Mouse (Mus musculus): ENCODE measurements around the gene Cacnb2.

Cacnb2 gene

DNA sequence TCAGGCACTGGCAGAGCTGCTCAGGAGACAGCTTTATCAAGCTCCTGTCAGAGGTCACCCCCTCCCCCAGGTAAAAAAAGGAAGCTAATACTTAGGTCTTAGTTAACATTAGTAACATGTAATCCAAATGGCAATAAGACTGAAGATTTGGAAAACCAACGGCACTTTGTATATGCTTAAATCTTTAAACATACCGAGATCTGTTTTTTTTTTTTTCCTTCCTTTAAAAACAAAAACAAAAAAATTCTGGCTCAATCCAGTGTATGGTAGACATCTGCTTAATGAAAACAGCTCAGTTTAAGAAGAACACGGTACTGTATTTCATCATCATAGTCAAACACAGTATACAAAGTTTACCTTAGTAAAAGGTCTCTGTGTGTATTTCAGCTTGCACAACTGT is at the start of gene Cacnb2:
Gene Cacnb2 (plus strand): TSS at position 301 of the 400 bp plus-strand sequence.
- no peak for DNase-seq (ENCODE audit: low spot score)

DNA sequence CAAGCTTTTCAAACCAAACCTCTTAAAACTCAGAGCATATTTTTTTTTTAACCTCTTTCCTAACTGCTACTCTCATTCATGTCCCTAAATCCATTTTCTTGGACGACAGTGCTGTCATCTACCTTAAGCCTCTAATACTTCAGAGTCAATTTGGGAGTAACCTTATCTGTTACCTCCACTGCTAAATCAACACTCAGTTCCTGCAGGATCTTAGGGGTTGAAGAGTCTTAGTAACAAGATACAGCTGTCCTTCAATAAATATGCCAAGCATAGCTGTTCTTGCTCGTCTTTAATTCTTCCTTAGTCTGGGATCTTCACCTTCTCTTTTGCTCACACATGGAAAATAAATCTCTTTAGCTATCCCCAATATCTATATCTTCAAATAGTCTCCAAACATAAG is 34.9 kb upstream of the Cacnb2 start:
- DNase-seq (ENCODE audit: low spot score), result no peak

DNA sequence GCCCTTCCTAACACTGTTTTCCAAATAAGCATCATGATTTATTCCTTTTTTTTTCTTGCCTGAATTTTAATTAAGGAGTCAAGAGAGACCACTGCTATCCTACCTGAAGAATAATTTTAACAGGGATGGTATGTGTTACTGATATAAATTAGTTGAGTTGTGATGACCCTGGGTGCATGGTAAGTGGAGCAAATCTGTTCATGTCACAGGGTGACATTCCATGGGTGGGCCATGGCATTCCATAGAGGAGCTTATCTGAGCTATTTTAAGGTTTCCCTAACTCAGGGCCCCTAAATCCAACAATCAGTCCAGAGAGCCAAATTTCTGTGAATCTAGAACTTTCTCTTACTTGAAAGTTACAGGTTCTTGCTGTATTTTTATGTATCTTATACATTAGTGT is 31.6 kb upstream of the Cacnb2 start:
- DNase-seq (ENCODE audit: low spot score), result no peak

DNA sequence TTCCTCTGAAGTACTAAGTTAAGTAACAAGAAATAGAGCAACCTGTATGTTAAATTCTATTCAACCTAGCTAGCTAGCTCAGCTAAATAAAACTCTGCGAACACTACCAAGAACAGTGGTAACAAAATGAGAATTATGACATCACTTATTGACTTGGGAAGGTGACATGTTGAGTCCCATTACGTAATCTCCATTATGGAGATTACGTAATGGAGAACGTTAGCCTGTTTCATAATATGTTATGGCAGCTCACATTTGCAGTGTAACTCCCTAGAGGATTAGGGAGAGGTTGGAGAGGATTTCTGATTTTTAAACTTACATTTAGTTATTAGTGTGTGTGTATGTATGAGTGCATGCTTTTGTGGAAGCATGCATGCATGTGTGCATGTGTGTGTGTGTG is 13.3 kb upstream of the Cacnb2 start:
- DNase-seq (ENCODE audit: low spot score), result no peak

DNA sequence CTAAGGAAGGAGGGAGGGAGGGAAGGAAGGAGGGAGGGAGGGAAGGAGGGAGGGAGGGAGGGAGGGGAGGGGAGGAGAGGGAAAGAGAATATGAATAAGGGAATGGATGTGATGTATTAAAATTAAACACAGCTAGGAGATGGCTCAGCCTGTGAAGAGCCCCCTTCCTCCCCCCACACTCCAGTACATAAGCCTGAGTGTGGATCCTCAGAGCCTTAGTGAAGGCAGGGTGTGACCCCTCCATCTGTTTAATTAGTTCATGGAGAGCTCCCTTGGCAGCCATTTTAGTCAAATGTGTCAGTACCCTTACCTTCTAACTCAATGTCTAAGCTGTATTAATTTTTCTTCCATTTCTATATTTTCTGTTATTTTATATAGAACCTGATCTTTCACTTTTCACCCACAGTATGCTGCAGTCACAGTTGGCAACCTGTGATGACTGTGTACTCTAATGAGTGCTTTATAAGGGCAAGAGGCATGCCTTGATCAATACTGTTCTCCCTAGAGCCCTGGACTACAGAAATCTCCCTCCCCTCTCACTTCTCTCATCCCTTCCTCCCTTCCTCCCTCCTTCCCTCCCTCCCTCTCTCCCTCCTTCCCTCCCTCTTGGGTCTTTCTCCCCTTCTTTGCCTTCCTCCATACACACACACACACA is 4.9 kb upstream of the Cacnb2 start:
- DNase-seq (ENCODE audit: low spot score), result no peak

DNA sequence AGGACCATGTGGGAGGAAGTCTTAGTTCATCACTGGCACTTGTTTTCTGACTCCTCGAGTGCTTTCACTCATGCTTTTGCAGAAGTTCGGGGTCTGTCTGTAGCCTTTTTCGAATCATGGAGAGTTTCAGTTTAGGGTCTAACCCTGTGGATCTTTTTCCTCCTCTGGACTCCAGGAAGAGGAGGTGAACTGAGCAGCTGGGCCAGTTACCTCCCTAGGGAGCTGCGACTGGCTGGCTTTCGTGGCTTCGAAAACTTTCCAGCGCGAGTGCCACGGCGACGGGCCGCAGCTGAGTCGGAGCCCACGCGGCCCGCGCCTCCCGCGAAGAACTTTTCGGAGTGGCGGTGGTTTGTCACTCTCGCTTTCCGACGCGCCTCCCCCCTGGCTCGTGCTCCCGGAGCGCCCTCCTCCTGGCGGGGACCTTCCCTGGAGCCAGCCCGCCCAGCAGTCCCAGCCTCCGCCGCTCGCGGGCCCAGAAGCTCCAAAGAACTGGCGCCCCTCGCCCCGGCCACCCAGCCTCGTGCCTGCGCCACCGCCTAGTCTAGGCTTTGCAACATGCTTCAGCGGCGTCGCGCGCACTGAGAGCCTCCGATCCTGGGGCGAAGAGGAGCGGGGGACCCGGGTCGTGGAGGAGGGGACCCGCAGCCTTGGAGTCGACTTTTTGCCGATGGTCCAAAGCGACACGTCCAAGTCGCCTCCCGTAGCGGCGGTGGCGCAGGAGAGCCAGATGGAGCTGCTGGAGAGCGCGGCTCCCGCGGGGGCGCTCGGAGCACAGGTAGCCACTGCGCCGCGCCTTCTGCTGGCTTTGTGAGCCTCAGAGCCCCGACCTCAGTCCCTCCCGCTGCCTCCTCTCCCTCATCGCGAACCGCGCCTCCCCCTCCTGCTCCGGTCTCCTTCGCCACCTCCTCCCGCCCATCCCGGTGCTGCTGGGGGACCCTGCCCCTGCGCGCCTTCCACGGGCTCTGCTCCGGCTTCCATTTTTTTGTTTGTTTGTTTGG is 1.2 kb downstream of the Cacnb2 start:
- peak; percentile 41 for DNase-seq (ENCODE audit: low spot score)

DNA sequence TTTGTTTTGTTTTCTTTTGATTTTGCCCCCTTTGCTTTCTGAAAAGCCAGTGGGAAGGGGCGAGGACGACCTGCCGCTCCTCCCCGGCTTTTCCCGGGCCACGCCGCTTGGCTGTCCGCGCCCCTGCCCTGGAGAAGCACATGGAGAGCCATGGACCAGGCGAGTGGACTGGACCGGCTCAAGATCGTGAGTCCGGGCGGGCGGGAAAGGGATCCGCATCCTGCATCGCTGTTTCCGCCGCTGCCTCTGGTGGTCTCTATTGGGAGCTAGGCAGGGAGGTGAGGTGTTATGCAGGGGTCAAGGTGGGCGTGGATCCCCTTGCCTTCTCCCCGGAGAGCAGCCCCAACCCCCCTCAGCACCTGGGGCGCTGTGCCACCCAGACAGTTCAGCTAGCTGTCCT is 1.9 kb downstream of the Cacnb2 start:
- peak; percentile 25 for DNase-seq (ENCODE audit: low spot score)

DNA sequence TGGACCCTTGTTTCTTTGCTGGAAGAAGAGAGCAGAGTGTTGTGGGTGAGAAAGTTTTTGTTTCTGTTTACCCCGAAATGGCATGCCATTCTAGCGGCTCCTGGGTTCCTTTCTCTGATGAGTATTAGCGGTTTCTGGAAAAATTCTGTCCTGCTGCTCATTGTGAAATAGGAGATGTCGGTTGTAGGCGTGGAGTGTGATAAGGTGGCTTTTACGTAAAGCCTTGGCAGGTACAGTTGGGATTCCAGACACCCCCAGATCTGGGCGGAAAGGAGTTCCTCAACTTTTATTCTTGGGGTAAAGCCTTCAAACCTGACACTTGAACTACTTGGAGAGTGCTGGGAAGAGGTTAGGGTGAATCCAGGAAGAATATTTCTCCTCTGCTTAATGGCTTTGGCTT is 2.3 kb downstream of the Cacnb2 start:
- no peak for DNase-seq (ENCODE audit: low spot score)

DNA sequence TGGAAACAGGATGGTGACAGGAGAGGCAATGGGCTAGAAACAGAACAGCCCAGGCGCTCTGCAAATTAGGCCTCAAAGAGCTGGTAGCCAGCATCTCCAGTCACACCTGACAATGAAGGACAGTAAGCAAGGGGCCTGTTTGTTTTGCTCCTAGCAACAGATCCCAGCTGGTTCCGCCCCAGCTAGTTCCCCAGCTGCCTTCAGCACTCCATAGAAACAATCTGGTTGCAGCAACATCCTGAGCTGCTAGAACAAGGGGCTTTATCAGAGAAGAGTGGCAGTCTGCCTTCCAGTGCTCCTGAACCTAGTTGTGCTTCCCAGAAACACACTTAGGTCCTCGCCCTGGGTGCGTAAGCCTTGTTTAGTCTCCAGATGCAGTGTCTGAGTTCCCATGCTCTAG is 5.7 kb downstream of the Cacnb2 start:
- DNase-seq (ENCODE audit: low spot score), result no peak

DNA sequence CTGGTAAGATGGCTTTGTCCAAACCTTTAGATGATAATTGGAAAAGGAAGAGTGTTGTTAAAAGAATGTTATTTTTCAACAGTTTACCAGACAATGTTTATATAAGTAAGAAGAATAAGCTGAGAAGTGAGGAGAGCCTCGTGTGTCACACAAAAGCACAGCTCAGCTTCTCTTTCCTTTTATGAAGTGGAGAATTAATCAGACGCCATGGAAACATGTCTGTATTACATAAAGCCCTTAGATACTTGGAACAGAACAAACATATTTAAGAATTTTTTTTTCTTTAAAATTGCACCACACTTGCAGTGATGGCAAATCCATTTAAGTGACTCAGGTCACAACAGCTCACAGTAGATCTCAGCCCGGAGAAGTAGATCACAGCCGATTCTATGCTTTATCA is 9.8 kb downstream of the Cacnb2 start:
- no peak for DNase-seq (ENCODE audit: low spot score)

DNA sequence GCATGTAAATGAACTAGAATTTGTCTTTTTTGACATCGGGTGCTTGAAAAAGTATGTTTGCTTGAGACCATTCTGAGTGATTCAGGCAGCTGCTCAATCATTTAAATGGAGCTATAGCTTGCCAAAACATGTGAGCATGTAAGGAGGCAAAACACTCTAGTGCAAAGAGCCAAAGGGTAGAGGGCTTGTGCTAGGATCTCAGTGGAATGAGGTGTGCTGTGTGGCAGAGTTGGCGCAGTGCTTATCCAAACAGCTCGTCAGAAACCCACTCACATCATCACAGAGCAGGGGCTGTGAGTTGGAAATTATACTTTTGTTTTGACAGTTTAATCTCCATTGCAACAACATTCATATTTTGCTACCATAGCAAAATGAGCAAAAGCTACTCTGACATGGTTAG is 13.5 kb downstream of the Cacnb2 start:
- DNase-seq (ENCODE audit: low spot score), result no peak

DNA sequence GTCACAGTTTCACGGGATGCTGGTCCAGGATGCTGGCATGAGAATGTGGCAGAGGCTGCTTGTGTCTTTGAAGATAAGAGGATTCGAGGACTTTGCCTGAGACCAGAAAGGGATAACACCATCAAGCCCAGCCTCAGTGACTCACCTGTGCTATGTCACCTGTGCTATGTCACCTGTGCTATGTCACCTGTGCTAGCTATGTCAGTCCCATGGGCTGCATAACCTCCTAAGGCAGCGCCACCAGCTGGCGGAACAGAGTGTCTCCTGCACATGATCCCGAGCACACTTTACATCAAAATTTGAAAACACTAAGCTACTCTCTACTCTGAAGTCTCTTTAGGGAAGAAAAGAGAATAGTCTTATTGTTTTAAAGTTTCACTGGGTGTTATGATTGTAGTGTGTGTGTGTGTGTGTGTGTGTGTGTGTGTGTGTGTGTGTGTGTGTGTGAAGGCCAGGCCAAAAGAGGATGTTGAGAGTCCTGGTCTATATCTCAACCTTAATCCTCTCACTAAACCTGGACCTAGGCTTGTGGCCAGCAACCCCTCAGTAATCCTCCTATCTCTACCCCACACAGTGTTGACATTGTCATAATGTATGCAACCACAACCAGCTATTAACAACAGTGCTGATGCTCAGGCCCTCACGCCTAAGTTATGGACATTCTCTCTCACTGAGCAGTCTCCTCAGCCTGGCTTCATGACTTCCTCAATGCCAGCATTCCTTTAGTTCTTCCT is 17.4 kb downstream of the Cacnb2 start:
- no peak for DNase-seq (ENCODE audit: low spot score)

DNA sequence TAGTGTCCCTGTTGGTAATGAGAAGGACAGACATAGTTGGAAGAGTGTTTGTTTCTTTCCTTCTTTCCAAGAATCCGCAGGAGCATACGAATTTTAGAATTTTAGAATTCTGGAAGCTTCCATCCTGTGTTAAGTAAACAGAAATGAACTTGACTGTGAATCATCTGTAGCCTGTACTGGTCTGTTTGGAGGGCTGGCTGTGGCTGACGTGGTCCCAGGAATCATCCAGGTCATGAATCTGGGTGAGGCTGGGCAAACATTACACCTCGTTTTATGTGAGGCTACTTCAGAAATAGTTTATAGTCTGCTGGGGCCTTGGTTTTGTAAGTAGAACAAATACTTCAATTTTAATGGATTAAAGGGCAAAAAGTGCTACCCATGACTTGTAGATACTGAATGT is 18.0 kb downstream of the Cacnb2 start:
- no peak for DNase-seq (ENCODE audit: low spot score)

DNA sequence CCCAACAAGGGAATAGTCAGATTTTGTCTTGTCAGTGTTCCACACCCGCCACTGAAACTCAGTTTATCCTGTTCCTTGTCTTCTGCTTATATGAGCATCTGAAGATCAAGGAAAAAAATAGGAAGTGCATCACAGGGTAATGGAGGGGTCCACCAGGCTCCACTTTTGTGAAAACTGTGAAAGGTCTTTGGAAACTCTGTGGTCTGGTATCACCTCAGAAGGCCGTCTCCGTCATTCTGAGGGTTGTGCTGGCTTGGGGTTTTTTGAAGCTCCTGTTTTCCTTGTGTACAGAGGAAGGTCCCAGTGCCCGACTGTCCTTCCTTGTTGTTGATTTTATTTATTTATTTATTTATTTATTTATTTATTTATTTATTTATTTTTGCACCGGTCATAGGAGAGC is 20.9 kb downstream of the Cacnb2 start:
- no peak for DNase-seq (ENCODE audit: low spot score)

DNA sequence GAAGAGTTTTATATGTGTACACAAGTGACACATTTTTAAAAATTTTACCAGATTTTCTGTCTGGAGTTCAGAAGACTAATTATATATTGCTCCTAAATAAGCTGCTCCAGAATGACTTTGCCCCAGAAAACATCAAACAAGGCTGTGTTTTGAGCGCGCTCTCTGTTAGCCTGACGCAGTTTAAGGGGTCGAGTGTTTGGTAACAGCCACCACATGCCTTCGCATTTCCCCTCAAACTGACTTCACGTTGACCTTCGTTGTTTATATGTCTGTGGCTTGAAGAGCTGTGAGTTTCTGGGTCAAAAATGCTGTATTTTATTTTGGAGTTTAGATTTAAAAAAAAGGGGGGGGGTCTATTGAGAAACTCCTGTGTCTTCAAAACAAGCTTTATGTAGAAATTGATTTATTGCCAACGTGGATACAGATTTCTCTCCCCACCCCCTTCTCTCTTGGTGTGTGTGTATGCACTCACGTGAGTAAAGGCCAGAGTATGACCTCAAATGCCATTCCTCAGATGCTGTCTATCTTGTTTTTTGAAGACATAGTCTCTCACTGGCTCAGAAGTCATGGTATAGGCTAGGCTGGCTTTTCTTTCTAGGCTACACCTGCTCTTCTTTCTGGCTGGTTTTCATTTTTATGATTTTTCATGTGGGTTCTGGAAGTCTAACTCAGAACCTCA is 27.1 kb downstream of the Cacnb2 start:
- no peak for DNase-seq (ENCODE audit: low spot score)

DNA sequence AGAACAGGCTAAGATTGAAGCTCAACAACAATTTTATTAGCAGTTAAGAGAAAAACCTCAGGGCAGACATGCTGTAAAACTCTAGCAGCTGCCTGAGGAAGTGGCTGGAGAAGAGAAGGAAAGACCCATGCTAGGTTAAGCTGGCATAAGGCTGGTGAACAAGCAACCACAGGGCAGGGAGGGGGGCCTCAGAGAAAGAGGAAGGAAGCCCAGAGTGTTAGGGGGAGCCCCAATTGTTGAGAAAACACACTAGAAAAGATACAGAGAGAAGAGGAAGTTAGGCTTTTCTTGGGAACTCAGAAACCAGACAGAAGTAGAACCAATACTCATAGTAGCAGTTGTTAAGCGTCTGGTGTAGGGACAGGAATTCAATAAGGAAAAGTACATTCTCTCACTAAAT is 28.7 kb downstream of the Cacnb2 start:
- DNase-seq (ENCODE audit: low spot score), result no peak

DNA sequence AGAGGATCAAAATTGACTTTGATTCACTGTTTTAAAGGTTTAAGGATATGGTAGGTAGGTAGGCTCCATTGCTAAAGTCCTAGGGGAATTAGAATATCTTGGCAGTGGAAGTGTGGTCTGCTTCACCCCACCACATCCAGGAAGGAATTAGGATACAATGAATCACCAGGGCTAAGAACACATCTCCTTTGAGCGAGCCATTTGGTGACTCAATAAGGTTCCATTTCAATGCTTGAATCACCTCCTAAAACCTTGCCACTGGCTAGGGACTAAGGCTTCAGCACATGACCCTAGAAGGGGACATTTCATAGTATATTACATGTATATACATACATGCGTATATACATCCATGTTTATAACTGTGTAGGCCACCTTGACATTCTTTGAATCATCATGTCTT is 30.3 kb downstream of the Cacnb2 start:
- no peak for DNase-seq (ENCODE audit: low spot score)

DNA sequence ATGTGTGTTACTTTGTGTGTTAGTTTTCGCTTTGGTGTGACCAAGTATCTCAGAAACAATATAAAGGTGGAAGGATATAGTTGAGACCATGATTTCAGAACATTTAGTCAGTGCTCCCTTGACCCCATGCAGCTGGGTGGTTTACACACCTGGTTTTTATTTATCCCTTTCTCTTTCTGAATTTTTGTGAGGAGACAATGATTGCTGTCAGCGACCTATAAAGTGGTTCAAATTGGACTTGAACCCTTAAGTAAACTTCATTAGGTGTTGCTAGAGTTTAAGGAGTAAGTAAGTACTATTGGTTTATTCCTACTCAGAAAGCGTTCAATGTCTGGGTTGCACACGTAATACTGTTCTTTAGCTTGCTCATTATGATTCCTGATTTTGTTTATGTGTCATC is 36.4 kb downstream of the Cacnb2 start:
- no peak for DNase-seq (ENCODE audit: low spot score)

DNA sequence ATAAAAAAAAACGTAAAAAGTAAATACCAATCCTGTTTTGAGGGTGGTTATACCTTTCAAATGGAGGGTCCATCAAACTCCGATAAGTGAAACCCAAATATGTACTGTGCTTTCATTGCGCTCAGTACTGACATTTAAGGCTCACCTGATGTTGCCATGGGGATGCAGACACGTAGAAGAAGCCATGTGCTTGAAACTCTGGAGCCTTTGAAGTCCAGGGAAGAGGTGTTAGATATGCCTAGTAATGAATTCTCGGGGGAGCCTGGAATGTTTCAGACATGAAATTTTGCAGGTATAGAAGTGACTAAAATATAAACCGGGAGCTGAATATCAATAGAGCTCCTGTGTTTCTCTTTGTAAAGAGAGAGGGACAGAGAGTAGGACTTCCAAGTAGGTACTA is 37.0 kb downstream of the Cacnb2 start:
- no peak for DNase-seq (ENCODE audit: low spot score)

DNA sequence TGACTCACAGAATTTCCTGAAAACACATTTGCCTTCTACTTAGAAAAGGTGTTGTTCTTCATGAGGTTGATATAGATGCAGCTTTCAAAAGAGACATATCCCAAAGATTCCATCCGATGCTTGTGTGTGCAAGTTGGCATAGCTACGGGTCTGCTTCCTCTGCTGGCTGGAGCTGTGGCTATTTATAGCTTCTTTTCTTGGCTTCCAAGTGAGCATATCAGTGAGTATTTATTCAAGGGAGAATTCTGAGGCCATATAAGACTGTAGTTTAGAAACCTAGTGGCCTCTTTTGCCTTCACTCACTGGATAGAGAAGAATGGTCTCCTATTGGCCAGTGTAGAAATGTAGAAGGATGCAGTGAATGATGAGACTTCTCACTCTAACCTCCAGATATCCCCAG is 38.2 kb downstream of the Cacnb2 start:
- DNase-seq (ENCODE audit: low spot score), result no peak

DNA sequence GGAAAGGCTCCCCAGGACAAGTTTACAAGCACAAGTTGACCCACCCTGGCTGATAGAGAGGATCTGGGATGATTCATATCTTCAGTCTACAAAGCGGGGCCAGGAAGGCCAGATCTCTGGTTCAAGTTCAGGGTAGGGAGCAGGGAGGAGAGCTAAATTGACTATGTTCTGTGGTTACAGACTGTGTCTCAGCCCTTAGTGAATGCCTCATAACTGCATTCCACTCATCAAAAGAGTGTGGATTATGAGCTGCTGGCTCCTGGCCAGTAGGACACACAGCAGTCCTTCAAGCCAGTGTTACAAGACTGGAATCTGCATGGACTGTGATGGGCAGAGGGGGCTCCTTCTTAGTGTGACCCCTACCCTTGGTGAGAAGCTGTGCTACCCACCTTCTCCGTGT is 48.4 kb downstream of the Cacnb2 start:
- peak; percentile 14 for DNase-seq (ENCODE audit: low spot score)

DNA sequence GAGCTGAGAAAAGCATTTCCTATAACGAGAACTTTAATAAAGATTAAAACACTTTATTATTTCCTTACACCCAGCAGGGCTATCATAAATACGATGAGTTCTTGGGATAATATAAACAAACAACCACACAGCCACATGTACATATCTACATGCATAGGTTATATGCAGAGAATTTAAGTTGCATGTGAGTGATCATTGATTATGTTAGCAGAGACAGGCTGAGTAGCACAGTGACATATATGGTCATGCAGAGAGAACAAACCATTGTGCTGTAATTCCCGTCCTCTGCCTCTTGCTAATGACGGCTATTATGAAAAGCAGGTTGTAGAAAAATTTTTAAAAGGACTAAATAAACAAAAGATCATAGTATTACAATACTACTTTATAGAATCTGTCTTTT is 53.8 kb downstream of the Cacnb2 start:
- DNase-seq (ENCODE audit: low spot score), result no peak
